Mouse (Mus musculus) heart, embryonic 10.5 days (tissue): ENCODE data around the gene Hoxd8. TPM values are rescaled to one million over a fixed set of nuclear protein-coding genes. Genes with fewer than 3 reads are reported as not detected.

Source experiments
- DNase-seq: peaks from one replicate; pipeline ENCODE4 v3.0.0-alpha.2; 2017; ENCODE audit warnings: low spot score
- H3K27ac ChIP-seq: fragments of 300-500 bp; sonication (generic); 2 replicates; pipeline ENCODE4 v1.5.1; 2016; ENCODE audit warnings: mild to moderate bottlenecking
- H3K27me3 ChIP-seq: fragments of 300-500 bp; sonication (generic); 2 replicates; pipeline ENCODE4 v1.6.1; 2016; ENCODE audit warnings: mild to moderate bottlenecking; ENCODE audit not compliant: poor library complexity, insufficient read depth, severe bottlenecking
- H3K36me3 ChIP-seq: fragments of 300-500 bp; sonication (generic); 2 replicates; pipeline ENCODE4 v1.6.1; 2016; ENCODE audit warnings: mild to moderate bottlenecking, moderate library complexity
- H3K4me1 ChIP-seq: fragments of 300-500 bp; sonication (generic); 2 replicates; pipeline ENCODE4 v1.6.1; 2016; ENCODE audit warnings: mild to moderate bottlenecking
- H3K4me3 ChIP-seq: fragments of 300-500 bp; sonication (generic); 2 replicates; pipeline ENCODE4 v1.5.1; 2016; ENCODE audit warnings: mild to moderate bottlenecking, moderate library complexity
- H3K9me3 ChIP-seq: fragments of 300-500 bp; sonication (generic); 2 replicates; pipeline ENCODE4 v1.6.1; 2016; ENCODE audit warnings: mild to moderate bottlenecking, moderate library complexity
- WGBS: fragments of 180-500 bp; shearing (Covaris S2); methylation state at CpG from one replicate; pipeline ENCODE4 v1.1.7; 2016; 5-methylcytosine and 5-hydroxymethylcytosine counted together
- polyA plus RNA-seq: library from polyadenylated mRNA; unstranded; fragments of >200 nt; fragmentation: Nextera tagmentation; extraction: Ambion mirVana; gene quantifications from 2 replicates; pipeline ENCODE4 v1.2.1, GENCODE M21; 2016

Gene Hoxd8
- polyA plus RNA-seq, 1 experiment from 2014 or later, result 1.3 TPM

DNA sequence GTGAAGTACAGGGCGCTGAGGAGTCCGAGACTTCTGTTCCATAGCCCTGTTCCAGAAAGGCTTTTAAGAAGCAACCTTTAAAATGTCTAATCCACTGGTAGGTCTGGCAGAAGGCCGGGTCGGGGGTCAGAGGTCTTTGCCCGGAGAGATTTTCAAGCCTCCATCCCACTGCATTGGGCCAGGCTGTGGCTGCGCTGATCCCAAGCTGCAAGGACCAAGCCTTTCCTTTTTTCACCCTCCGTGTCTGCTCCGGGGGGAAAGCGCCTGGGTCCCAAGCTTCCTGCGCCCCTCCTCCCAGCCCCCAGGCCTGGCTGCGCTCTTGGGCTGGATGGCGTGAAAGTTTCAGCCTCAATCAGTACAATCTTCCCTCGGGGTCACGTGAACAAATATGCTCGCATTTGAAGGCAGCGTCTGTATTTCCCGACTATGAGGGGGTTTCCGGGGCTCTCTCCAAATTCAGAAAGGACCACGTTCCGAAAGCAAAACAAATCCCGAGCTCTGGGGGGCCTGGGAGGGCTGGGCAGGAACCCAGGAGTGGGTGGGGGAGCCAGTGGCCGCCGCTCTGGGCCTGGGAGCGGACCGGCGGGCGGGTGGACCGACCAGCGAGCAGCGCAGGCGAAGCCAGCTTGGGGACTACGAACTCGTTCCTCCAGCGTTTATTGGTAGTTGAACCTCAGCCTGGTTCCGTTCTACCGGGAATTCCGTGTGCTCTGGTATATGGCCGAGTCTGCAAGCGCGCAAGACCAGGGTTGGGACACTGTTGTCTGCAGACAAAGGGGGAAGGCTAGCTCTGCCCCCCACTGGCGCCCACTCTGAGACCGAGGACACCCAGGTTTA lies 31.7 kb downstream of the Hoxd8 start:
- H3K36me3 ChIP-seq, result no peaks in the 10 kb centered on the region
- H3K9me3 ChIP-seq, result no peaks in the 10 kb centered on the region
- no peak overlapping the region for H3K27ac ChIP-seq
- under 1% methylated on average over 42 of the region's 42 CpGs for WGBS
- peaks cover 100% of the 10 kb centered on the region for H3K27me3 ChIP-seq
- DNase-seq, result no peak
- peak overlapping the region; percentile 45 for H3K4me3 ChIP-seq
- peaks cover 33% of the 10 kb centered on the region for H3K4me1 ChIP-seq

- DNase-seq, result no peak
- peaks cover 100% of the 10 kb centered on the region for H3K27me3 ChIP-seq
- H3K4me3 ChIP-seq, result peak overlapping the region; percentile 45
- WGBS, result 4% methylated on average over 15 of the region's 15 CpGs
- H3K27ac ChIP-seq, result no peak overlapping the region
- H3K4me1 ChIP-seq, result peaks cover 33% of the 10 kb centered on the region
- no peaks in the 10 kb centered on the region for H3K36me3 ChIP-seq
- H3K9me3 ChIP-seq, result no peaks in the 10 kb centered on the region
Measured at GRCm38 (mm10) chr2:74736688-74737577, 32.5 kb downstream of the Hoxd8 start.

DNA sequence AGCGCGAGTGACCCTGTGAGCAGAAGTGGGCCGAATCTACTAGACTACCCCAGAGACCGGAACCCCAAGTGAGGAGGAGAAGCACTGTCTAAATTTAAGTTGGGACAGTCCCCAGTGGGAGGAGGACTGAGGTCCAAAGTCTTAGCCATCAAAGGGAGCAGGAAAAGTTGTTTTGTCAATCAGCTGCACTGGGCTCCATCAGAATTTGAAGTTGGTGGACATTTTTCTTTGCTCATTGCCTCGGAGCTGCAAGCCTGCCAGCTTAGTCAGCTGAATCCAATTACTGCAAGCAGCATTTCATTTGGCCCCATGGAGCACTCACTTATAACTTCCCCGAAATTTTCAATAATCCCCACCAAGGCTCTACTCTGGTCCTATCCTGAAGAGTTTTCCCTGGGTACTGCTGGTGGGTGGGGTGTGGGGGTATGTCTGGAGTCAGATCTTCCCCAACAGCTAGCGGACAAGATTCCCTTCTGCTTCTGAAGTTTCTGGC lies 33.2 kb downstream of the Hoxd8 start:
- H3K4me3 ChIP-seq, result no peak overlapping the region
- 3% methylated on average over 7 of the region's 7 CpGs for WGBS
- peaks cover 31% of the 10 kb centered on the region for H3K4me1 ChIP-seq
- H3K36me3 ChIP-seq, result no peaks in the 10 kb centered on the region
- H3K9me3 ChIP-seq, result no peaks in the 10 kb centered on the region
- no peak for DNase-seq
- peaks cover 100% of the 10 kb centered on the region for H3K27me3 ChIP-seq
- H3K27ac ChIP-seq, result no peak overlapping the region

DNA sequence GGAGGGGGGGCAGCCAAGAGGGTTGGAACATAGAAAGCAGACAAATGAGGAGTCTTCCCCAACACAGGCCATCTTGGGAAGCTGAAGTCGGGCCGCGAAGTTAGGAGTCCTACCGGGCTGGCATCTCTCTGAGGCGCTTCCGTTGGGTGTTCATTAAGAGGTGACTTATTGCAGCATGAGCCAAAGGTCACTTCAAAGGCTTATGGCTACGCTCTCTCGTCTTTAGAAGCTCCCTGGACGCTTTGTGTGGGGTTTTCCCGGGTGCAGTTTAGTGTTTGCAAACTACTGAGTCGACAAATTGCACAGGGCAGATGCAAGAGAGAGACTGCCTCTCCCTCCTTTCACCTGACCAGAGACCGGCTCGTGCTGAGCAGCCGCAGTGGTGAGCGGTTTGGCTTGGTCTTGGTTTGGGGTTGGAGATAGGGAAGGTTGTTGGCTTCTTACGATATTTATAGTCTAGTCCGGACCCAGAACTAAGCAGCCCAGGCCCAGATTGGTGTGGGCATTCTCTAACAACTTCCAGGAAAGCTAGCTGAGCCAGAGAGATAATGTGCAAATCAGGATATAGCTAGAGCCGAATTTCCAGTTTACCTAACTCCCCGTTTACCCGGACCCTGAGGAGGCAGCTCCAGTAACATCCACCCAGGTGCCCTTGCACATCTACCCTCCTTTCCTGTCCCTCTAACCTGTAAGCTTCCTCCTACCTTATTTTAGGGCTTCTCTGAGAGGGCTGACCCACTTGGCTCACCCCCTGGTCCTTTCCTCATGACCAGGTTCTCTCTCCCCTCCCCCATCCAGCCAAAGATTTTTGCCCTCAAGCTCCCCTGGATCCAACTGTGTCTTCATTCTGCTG lies 34.4 kb downstream of the Hoxd8 start:
- Histone ChIP-seq H3K4me1 (peaks cover 26% of the 10 kb centered on the region), H3K27ac (no peak overlapping the region), H3K36me3 (no peaks in the 10 kb centered on the region), H3K4me3 (no peak overlapping the region), H3K9me3 (no peaks in the 10 kb centered on the region), H3K27me3 (peaks cover 100% of the 10 kb centered on the region)
- under 1% methylated on average over 20 of the region's 20 CpGs for WGBS
- DNase-seq, result no peak

DNA sequence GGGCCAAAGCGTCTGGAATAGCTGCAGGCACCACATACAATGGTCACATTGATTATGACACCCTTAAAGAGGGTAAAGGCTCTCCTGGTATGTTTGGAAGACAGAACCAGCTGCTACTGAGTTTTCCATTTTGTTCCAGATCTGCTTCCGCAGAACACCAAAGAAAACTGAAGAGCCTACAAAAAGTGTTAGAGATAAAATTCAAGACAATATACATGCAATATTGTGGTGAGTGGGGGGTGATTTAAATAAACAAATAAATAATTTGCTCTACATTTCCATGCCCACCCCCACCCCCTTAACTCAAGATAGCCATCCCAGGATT lies 35.0 kb downstream of the Hoxd8 start:
- Histone ChIP-seq H3K27ac (no peak overlapping the region), H3K36me3 (no peaks in the 10 kb centered on the region), H3K27me3 (peaks cover 100% of the 10 kb centered on the region), H3K4me3 (no peak overlapping the region), H3K9me3 (no peaks in the 10 kb centered on the region), H3K4me1 (peaks cover 26% of the 10 kb centered on the region)
- DNase-seq, result no peak
- 8% methylated on average over 2 of the region's 2 CpGs for WGBS

- H3K27me3 ChIP-seq, result peaks cover 100% of the 10 kb centered on the region
- no peaks in the 10 kb centered on the region for H3K9me3 ChIP-seq
- no peak overlapping the region for H3K27ac ChIP-seq
- H3K4me1 ChIP-seq, result peaks cover 26% of the 10 kb centered on the region
- no peaks in the 10 kb centered on the region for H3K36me3 ChIP-seq
- peak overlapping the region; percentile 33; the same call in 1 of the 2 replicates for H3K4me3 ChIP-seq
- no peak for DNase-seq
- whole genome bisulfite sequencing, result 2% methylated on average over 14 of the region's 14 CpGs
Measured at GRCm38 (mm10) chr2:74739869-74740268, 35.5 kb downstream of the Hoxd8 start.

GRCm38 (mm10) chr2:74740311-74741091 lies 36.1 kb downstream of the Hoxd8 start:
- WGBS, result 2% methylated on average over 43 of the region's 43 CpGs

DNA sequence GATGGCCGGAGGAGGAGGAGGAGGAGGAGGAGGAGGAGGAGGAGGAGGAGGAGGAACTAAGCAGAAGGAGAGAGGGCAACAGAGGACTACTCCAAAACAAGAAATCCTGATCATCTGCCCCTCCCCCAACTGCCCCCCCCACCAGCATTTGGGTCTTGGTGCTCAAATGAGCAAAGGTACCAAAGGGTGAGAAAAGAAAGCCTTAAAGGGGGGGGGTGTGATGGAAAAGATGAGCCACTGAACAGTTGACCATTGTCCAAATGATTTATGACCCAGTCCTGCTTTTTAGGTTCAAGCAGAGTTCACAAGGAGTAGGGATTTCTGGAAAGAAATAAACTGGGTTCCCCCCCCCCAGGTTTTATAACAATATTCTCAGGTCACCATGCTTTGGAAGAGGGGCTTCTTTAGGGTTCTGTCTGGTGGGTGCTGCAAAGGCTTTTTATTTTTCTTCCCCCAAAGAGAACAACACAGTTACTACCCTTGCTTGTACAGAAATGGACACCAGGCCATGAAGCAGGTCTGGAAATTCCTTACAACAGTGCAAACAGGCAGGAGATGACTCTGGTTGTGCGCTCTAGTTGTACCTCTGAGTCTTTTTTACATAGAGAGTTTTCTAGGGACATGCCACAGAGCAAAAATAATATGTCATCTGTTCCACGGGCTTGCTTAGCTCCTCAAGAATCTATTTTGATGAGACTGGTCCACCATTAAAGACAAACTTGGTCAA lies 37.0 kb downstream of the Hoxd8 start:
- peaks cover 100% of the 10 kb centered on the region for H3K27me3 ChIP-seq
- H3K4me1 ChIP-seq, result peaks cover 16% of the 10 kb centered on the region
- H3K4me3 ChIP-seq, result no peak overlapping the region
- no peaks in the 10 kb centered on the region for H3K9me3 ChIP-seq
- H3K36me3 ChIP-seq, result no peaks in the 10 kb centered on the region
- WGBS, result 38% methylated on average over 2 of the region's 3 CpGs
- H3K27ac ChIP-seq, result no peak overlapping the region
- no peak for DNase-seq

More at GRCm38 (mm10) chr2:74740311-74741091, 36.1 kb downstream of the Hoxd8 start:
- Histone ChIP-seq H3K4me3 (peak overlapping the region; percentile 33; the same call in 1 of the 2 replicates), H3K4me1 (peaks cover 21% of the 10 kb centered on the region), H3K27ac (0 out of 2 replicates have a peak overlapping the region, but pooled peaks have one; percentile 2), H3K9me3 (no peaks in the 10 kb centered on the region), H3K36me3 (no peaks in the 10 kb centered on the region), H3K27me3 (peaks cover 100% of the 10 kb centered on the region)
- DNase-seq, result no peak

- no peak overlapping the region for H3K27ac ChIP-seq
- H3K9me3 ChIP-seq, result no peaks in the 10 kb centered on the region
- H3K4me3 ChIP-seq, result no peak overlapping the region
- peaks cover 100% of the 10 kb centered on the region for H3K27me3 ChIP-seq
- no peaks in the 10 kb centered on the region for H3K36me3 ChIP-seq
- no peak for DNase-seq
- H3K4me1 ChIP-seq, result peaks cover 19% of the 10 kb centered on the region
Measured at GRCm38 (mm10) chr2:74741979-74742277, 37.5 kb downstream of the Hoxd8 start.

- no peak overlapping the region for H3K4me3 ChIP-seq
- DNase-seq, result peak; percentile 72
- H3K9me3 ChIP-seq, result no peaks in the 10 kb centered on the region
- H3K27ac ChIP-seq, result 0 out of 2 replicates have a peak overlapping the region, but pooled peaks have one; percentile 62
- peaks cover 100% of the 10 kb centered on the region for H3K27me3 ChIP-seq
- 5% methylated on average over 6 of the region's 6 CpGs for WGBS
- H3K36me3 ChIP-seq, result no peaks in the 10 kb centered on the region
- peaks cover 28% of the 10 kb centered on the region for H3K4me1 ChIP-seq
Measured at GRCm38 (mm10) chr2:74745540-74746297, 41.3 kb downstream of the Hoxd8 start.
